Mouse (Mus musculus): ENCODE data around the gene Sh3gl1.

Sh3gl1 gene

DNA sequence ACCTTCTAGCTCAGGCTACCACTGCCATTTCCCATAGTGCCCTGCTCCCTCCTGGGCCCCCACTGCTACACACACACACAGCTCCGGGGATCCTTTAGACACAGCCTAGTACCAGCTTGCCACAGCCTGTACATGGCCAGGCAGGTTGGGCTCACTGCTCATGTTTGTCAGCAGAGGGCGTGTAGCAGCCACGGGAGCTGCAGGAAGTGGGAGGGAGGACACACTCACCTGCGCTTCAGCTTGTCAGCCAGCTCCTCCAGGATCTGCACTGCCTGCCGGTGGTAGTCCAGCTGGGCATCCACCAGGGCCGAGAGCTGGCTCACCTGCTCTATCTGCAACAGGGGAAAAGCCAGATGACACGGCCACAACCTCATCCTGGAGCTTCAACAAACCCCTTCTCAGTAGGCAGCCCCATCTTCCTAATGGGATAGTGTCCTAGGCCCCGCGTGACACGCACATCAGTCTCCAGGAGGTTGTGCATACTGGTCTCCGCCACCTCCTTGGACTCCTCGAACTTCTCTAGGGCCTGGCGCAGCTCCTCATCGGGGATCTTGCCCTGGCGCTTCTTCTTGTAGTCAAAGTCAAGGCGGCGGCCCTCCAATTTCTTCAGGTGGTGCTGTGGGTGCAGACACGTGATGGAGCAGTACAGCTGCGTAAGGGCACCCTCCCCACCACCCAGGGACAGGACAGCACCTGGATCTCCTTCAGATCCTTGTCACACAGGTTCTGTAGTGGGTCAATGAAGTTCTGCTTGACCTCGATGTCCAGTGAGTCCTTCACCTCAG is 17.9 kb downstream of the Sh3gl1 start:
- DNase-seq: peak; percentile 77 to 80

DNA sequence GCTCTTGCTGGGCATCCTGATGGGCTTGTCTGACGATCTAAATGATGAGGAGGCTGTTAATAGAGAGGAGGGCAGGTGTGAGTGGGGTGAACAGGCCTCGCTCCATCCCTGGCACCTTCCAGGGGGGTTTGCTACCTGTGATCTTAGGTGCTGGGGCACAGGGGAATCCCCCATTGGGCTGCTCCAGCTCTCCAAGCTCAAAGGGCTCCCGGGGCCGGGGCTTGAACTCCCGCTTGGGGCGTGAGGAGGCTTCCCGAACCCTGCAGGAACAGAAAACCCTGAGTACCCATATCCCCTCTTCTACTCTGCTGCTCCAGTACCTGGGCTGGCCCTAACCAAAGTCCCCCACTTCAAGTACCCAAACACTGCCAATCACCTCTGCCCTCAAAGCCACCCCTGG is 18.6 kb downstream of the Sh3gl1 start:
- no peak for DNase-seq

DNA sequence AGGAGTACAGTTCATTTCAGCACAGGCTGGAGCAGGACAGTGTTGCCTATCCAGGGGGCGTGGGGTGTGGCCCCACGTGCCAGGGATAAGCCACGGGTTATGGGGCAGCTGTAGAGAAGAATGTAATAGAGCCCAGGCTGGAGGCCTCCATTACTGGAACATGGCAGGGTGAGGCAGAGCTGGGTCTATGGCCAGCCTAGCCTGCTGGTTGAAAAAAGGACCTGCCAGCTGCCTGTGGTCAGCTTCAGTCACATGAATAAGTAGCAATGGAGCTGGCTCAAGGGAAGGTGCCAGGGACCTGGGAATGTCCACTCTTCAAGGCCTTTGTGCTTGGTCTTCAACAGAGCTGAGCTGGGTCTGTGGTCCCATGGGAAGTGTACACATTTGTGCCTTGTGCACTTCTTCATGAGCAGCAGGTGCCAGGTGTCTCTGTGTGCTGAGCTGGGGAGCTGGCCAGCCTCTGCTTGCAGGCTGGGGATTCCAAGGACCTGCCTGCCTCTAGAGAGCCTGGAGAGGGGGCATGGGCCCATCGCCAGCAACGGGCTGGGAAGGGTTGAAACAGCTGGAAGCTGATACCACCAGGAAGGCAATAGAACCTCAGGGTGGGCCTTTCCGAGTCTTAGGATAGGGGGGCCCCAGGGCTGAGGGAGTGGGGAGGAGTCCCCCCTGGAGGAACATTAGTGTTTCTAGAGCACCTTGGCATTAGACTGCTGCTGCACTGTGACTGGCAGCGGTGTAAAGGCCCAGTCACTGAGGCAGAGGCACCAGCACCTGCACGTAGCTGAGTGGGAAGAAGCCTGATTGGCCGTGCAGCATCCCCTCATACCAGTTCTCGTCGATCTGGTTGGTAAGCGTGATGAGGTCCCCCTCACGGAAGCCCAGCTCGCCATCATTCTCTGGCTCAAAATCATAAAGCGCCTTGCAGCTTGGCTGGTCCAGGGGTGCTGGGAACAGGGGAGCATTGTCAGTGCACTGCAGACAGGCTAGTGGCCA is 19.3 kb downstream of the Sh3gl1 start:
- no peak for DNase-seq

DNA sequence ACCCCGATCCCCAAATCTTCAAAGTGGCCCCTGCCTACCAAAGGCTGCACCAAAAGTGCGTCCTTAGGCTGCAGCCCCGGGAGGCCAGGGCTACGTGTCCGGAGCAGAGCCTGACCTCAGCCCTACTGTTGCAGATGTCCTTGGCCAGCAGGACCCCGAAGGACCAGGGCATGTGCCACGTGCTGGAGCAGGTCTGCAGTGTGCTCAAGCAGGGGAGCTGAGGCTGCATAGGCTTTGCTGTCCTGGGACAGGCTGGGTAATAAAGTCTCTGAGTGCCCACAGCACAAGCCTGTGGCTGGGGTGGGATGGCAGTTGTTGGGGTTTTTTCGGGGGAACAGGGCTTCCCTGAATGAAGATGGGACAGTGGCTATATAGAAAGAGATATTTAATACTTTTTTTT is 20.1 kb downstream of the Sh3gl1 start:
- DNase-seq: no peak

DNA sequence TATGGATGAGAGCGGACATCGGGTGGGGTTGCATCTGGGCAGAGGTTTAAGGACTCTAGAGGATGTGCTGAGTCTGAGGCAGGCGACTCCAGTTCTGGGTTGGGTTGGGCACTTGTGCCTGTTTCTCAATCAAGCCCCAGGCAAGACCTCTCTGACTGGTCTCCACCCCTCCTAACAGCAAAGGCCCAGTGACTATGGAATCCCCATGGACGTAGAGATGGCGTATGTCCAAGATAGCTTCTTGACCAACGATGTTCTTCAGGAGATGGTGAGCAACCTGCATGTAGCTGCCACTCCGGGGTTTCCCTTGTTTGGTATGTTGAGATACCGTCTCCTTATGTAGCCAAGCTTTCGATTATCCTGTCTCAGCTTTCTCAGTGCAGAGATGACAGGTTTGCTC is 21.1 kb downstream of the Sh3gl1 start:
- DNase-seq: no peak

DNA sequence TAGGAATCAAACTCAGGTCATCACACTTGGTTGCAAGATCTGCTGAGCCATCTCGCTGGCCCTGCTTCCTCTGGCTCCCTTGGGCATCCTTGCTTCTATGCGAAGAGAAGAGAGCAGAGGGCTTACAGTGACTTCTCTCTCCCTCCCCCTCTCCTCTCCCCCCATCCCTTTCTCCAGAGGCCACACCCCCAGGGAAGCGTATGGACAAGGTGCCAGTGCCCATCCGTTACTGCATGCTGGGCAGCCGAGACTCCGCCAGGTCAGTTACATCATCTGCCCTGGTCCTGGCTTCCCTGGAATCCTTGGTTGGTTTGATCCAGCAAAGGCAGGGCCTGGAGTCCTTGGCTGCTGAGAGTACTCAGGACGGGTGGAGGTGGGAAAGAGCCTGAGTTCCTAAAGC is 25.0 kb downstream of the Sh3gl1 start:
- DNase-seq: no peak

DNA sequence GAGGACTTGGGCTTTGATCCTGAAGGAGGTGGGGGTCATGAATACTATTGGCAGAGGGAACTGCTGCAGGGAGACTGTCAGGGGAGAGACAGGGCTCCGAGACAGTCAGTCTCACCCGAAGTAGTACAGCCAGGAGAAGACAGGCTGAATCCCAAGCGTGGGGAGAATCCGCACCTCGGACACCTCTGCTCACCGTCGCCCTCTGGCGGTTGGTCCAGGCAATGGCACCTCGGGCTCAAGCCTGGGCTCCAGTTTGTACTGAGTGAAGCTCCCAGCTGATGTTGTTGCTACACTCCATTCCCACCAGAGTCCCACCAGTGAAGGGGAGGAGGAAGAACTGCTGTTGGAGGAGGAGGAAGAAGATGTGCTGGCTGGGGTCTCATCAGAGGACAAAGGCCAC is 25.8 kb downstream of the Sh3gl1 start:
- peak; percentile 87 to 89 for DNase-seq

DNA sequence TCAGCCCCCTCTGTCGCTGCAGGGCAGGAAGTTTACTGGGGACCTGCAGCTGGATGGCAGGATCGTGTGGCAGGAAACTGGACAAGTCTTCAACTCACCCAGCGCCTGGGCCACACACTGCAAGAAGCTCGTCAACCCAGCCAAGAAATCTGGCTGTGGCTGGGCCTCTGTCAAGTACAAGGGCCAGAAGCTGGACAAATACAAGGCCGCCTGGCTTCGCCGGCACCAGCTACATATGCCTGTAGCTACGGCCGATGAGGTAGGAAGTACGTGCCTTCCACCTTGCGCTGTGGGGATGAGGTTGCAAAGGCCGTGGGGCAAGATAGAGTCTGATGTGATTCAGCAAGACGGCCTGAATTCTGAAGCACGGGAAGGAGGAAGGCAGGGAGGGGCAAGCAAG is 26.2 kb downstream of the Sh3gl1 start:
- no peak for DNase-seq

DNA sequence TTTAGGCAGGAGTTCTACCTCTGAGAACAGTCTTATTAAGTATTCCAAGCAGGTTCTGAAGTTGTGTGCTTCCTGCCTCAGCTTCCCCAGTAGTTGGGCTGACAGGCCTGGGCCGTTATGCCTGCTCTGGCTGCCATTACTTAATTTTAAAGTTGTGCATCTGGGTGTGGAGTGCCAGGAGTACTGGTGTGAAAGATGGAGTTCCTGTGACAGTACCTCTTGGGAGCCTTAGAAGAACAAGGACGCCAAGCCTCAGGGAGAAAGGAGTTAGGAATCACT is 26.5 kb downstream of the Sh3gl1 start:
- DNase-seq: no peak

DNA sequence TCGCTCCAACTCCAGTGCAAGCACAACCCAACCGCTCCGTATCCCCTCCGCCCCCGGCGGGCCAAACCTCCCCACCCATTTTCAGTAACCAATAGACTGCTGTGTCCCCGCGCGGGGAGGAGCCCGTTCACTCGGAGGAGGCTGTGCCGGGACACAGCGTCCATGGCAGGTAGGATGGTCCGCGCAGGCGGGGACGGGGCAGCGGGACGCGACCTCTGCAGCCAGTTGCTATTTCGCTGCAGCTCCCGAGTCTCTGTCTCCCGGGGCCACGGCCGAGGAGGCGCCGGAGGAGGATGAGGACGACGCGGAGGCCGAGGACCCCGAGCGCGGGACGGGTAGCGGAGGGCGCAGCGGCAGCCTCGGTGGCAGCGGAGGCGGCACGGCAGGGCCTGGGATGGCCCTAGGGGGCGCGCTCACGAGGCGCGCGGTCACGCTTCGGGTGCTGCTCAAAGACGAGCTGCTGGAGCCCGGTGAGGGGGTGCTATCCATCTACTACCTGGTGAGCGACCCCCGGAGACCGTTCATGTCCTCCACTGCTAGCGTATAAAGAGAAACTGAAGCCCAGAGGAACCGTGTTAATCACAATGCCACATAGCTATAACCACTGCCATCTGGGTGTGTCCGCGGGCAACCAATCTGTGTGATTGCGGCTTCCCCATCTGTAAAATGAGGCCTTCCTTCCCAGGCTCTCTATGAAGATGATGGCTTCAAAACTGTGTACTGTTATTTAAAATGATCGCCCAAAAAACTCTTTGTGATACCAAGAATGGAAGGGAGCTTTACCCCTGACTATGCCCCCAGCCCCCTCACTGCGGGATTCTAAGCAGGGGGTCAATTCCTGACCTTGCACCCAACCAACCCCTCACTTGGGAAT is 27.1 kb downstream of the Sh3gl1 start:
- DNase-seq: peak; percentile 91 to 96

DNA sequence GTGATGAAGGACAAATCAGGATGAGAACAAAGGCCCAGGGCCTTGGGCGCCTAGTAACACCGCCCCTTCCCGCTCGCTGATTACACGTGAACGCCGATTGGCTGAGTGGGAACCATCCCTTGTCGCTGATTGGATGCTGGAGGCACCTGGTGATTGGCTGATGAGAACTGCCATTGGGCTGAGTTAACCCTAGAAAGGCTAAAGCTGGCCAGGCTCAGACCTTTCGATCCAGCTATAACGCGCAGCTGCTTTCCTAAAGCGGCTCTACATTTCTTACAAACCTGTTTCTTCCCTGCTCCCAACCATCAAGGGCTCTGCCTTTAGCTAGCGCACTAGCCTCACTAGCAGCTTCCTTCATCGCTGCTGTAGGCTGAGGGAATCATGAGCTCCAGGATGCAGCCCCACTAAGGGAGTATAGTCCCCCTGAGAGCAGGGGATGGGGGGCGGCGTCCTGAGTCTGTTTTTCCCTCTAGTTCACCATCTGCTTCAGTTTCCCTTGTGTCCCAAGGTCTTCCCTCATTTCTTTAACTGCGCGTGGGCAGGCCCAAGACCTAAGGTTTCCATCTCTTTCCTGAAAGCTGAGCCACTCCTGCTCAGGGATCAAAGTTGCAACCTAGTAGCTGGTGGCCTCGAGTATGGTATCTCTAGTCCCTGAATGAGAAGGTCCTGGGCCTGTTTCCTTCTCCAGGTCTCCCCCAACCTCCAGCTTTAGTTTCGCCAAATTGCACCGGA is 27.9 kb downstream of the Sh3gl1 start:
- peak; percentile 92 to 96 for DNase-seq

DNA sequence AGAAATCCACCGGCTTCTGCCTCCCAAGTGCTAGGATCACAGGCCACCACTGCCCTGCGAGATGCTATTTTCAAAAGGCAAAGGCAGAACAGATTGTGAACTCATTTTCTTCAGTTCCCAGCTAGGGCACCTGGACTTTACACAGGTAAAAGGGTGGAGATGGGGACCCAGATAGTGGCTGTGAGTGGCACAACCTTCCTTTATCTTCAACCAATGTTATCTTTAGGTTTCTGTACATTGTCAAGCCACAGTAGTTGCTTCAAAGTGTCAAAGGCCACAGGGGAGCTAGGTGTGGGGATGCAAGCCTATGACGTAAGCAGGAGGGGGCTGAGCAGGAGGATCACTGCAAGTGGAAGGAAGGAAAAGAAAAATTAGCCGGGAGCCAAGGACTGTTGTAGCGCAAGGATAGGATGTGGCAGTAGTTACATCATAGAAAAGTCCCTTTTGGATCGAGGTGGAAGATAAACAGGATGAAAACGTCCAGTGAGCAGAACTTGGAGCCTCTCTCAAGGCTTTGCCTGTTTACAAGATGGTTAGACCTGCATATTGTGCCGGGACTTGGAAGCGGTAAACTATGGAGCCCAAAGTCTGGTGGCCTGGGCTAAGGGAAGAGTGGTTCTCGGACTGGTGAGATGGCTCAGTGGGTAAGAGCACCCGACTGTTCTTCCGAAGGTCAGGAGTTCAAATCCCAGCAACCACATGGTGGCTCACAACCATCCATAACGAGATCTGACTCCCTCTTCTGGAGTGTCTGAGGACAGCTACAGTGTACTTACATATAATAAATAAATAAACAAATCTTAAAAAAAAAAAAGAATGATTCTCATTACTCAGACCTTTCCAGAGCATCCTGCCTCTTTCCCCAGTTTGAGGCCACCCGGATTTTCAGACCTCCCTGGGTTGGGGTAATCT is 28.7 kb downstream of the Sh3gl1 start:
- DNase-seq: peak in 1 of 2 experiments; percentile 35

DNA sequence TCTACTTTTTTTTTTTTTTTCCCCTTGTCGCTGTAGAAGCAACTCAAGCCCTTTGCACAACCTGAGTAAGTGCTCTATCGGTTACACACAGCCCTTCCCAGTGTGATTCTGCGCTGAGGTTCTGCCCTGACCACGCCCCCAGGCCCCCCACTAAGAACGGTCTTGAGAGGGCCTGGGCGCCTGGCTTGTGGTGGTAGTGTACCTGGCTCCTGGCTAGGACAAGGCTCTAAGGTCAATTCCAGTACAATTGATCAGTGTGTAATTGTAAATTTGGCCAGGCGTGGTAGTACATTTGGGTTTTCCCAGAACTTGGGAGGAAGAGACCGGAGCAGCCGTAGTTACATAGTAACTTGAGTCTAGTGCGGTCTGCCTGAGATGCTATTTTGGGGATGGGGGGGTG is 29.5 kb downstream of the Sh3gl1 start:
- DNase-seq: peak; percentile 54 to 64

DNA sequence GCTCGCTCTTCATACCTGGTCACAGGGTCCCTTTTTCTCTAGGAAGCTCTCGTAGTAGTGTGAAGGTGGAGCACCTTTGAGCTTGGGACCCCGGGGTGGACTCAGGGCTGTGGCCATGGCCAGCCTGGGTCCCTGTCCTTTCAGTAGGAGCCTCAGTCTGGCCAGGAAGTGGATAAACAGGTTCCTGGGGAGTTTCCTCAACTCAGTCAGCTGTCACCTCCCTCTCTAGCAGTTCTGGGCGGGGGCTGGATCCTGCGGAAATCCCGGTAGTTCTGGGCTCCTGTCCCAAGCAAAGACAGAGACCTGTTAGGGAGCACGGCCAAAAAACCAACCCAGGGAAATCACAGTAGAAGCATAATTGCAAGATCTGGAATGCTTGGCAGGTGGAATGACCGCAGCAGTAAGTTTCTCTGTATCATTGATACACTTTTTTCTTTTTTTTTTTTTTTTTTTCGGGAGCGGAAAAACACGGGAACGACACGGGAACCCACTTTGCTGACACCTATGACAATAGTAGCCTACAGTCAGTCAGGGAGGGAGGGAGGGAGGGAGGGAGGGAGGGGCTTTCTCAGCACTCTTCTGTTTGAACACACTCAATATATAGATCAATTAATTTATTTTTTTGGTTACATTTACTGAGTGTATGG is 30.9 kb downstream of the Sh3gl1 start, which contains the start of the genes Stap2 and Mpnd:
Gene Stap2, minus strand, starts transcription at position 170 of the 647 bp plus-strand sequence.
Gene Mpnd, plus strand, starts transcription at position 297 of the 647 bp plus-strand sequence.
- DNase-seq: peak; percentile 51 to 59

DNA sequence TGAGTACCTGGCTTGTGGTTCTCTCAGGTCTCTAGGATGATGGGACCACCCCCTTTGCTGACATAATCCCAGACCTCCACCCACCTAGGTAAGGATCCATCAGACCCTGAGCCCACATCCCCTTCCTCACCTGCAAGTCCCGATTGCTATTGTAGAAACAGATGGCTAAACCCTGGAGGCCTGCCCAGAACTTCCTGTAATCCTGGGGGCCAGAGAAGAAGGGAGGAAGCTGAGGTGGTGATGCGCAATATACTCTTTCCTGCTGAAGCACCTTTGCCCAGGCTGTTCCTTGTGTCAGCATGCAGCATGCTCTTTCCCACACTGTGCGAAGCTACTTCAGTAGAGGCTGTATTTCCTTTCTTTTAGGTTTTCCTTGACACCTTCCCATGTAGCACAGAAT is 33.4 kb downstream of the Sh3gl1 start:
- no peak for DNase-seq

DNA sequence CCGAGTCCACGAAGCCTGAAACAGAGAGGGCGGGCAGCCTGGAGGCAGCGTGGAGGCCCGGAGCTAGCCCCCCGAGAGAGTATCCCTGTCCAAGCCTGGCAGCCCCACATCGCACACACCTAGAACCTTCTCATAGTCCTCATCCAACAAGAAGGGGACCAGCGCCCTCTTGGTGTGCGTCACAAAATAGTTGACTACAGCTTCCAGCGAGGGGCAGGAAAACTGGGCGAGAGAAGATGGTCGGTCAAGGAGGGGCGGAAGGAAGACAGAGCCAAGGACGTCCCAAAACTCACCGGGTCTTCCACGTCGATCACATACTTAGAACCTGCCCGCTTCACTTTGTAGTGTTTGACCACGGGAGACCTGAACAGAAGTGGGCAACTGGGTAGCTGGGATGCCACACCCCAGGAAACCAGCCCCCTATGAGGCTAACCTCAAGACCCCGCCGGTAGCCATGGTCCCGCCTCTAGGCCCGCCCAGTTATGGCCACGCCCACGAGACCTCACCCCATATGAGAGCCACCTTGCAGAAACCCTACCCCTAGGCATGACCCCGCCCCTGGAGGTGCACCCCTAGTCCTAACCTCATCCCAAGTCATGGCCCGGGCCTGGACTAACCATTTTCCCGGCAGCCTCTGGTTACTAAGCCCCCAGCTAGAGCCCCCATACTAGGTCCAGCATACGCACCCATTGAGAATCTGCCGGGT is 36.5 kb downstream of the Sh3gl1 start:
- DNase-seq: no peak

DNA sequence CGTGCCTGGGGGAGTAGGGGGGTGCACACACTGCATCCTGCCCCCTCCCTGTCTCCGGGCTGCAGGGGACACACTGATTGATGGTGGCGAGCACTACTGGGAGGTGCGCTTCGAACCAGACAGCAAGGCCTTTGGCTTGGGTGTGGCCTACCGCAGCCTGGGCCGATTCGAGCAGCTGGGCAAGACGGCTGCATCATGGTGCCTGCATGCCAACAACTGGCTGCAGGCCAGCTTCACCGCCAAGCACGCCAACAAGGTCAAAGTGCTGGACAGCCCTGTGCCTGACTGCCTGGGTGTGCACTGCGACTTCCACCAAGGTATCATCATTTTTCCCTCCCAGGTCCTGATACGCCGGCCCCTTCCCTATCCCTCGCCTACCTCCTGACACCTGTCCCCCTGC is 40.4 kb downstream of the Sh3gl1 start:
- DNase-seq: peak in 1 of 2 experiments; percentile 50

DNA sequence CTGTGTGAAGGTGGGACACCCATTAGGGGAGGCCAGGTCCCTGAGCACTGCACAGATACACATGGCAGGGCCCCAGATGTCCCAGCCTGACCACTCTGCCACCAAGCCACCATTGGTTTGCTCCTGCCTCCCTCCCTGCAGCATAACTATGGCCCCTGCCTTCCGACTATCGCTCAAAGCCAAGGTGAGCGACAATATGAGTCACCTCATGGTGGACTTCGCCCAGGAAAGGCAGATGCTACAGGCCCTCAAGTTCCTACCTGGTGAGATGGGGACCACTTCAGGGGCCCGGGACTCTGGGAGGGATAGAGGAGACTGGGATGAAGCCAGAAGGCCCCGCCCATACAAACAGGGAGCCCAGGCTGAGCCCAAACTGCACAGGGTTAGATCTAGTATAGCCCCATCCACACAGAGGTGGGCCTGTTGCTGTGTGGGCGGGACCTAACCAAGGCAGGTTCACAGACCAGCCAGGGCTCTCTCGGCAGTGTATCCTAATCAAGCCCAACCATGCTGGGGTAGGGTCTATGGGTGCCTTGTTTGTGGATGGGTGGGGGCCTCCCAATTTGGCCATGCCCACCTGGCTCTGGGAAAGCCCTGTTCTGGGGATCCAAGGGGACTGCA is 46.0 kb downstream of the Sh3gl1 start:
- no peak for DNase-seq
